Mouse (Mus musculus): Measurements from ENCODE around the gene Ifna4. TPM values are rescaled to one million over a fixed set of nuclear protein-coding genes. Genes with fewer than 3 reads are reported as not detected.
A peak's percentile ranks its signal among the peaks of the same experiment; 100 is the strongest.

The Ifna4 gene
- polyA plus RNA-seq, 1 experiment: not detected

DNA sequence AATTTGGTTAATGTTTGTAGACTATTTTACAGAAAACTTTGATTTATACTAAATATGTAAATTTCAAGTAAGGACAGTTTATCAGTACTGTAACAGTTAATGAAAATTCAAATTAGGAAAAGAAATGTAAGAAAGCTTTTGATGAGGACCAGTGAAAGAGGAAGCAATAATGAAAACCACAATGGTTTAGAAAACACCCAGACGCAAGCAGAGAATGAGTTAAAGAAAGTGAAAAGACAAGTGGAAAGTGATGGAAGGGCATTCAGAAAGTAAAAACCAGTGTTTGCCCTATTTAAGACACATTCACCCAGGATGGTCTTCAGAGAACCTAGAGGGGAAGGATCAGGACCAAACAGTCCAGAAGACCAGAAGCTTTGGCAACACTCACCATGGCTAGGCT, 8.0 kb downstream of the Ifna4 start, which contains the start of gene Ifna1:
Gene Ifna1, plus strand, starts transcription at position 390 of the 400 bp plus-strand sequence.
- Histone ChIP-seq H3K27ac (ENCODE audit: control insufficient read depth, insufficient read depth, low read depth, low read length) (no peak within 1 kb of the TSS), H3K4me3 (ENCODE audit: control insufficient read depth, low read depth, low read length) (no peak within 1 kb of the TSS), H3K27me3 (ENCODE audit: control insufficient read depth, insufficient read depth, low read length) (no peaks in the 10 kb centered on the region), H3K36me3 (ENCODE audit: control insufficient read depth, insufficient read depth, low read length) (no peaks in the 10 kb centered on the region), H3K4me1 (ENCODE audit: control insufficient read depth, insufficient read depth, low read length) (no peaks in the 10 kb centered on the region)
- no peak for TF ChIP-seq POLR2A (IDR thresholded peaks at IDR 0.05; ENCODE audit: control insufficient read depth, low read depth, low read length)
- no peak for TF ChIP-seq CTCF (IDR thresholded peaks at IDR 0.05; ENCODE audit: control insufficient read depth, insufficient read depth, insufficient replicate concordance, low read depth, low read length)

DNA sequence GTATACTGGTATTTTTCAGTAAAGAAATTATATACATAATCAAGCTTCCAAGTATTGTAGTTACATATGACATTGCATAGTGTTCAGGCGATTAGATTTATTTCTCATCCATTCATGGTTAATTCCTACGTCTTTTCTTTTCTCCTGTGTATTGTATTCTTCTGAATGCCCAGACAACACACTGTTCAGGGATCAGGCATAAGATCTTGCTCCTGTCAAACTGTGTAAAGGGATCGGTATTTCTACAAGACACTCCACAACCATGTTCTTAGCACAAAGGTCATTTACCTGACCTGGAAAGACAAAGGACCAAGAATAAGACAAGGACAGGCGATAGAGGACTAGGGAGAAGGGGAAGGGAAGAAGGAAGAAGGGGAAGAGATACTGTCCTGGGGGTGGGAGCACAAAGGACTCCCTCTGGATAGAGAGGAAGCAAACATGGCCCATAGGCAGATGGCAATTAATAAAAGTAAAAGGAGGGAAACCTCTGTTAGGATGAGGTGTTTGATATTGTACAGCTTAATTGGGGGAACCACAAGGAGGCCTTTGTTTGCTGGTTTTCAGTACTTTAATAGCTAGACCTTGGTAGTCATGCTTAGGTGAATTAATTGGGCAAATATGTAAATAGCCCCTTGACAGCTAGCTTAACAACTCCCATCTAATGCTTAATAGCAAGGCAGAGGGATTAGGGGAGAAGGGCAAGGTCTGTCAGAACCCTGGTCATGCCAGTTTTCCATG, 9.5 kb downstream of the Ifna4 start:
- no peaks in the 10 kb centered on the region for H3K36me3 ChIP-seq (ENCODE audit: control insufficient read depth, insufficient read depth, low read length)
- H3K4me3 ChIP-seq (ENCODE audit: control insufficient read depth, low read depth, low read length): no peak overlapping the region
- no peaks in the 10 kb centered on the region for H3K27me3 ChIP-seq (ENCODE audit: control insufficient read depth, insufficient read depth, low read length)
- no peaks in the 10 kb centered on the region for H3K4me1 ChIP-seq (ENCODE audit: control insufficient read depth, insufficient read depth, low read length)
- H3K27ac ChIP-seq (ENCODE audit: control insufficient read depth, insufficient read depth, low read depth, low read length): no peak overlapping the region
- TF ChIP-seq POLR2A (IDR thresholded peaks at IDR 0.05; ENCODE audit: control insufficient read depth, low read depth, low read length): no peak
- no peak for TF ChIP-seq CTCF (IDR thresholded peaks at IDR 0.05; ENCODE audit: control insufficient read depth, insufficient read depth, insufficient replicate concordance, low read depth, low read length)

DNA sequence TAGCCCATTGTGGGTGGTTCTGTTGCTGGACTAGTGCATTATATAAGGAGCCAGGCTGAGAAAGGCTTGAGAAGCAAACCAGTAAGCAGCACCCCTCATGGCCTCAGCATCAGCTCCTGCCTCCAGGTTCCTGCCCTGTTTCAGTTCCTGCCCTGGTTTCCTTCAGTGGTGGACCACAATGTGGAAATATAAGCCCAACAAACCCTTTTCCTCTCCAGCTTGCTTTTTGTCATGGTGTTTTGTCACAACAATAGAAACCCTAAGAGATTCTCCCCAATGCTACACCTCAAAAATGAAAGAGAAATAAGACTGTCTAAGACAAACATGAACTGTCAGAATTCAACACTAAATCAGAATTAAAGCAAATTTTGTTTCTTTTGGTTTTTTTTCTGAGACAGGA, 17.6 kb downstream of the Ifna4 start:
- H3K36me3 ChIP-seq (ENCODE audit: control insufficient read depth, insufficient read depth, low read length): no peaks in the 10 kb centered on the region
- TF ChIP-seq CTCF (IDR thresholded peaks at IDR 0.05; ENCODE audit: control insufficient read depth, insufficient read depth, insufficient replicate concordance, low read depth, low read length): no peak
- no peak for TF ChIP-seq POLR2A (IDR thresholded peaks at IDR 0.05; ENCODE audit: control insufficient read depth, low read depth, low read length)
- H3K4me3 ChIP-seq (ENCODE audit: control insufficient read depth, low read depth, low read length): no peak overlapping the region
- no peak overlapping the region for H3K27ac ChIP-seq (ENCODE audit: control insufficient read depth, insufficient read depth, low read depth, low read length)
- no peaks in the 10 kb centered on the region for H3K27me3 ChIP-seq (ENCODE audit: control insufficient read depth, insufficient read depth, low read length)
- peaks cover under 1% of the 10 kb centered on the region for H3K4me1 ChIP-seq (ENCODE audit: control insufficient read depth, insufficient read depth, low read length)

DNA sequence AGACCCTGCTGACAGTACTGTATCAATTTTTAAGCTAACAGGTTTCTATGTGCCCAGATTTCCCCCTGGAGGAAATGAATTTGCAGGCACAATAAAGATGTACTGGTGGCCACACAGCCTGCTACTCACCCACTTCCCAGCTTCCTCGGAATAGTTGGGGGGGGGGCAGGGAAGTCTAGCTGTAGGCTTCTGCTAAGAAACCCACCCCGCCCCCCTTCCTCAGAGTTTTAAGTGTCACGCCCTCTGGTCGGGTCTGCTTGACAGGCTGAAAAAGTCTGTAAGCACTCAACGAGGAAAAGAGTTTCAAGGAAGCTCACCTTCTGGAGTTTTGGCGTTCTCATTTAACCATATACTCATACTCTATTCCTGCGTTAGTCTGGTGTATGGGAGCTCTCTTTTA, 21.6 kb downstream of the Ifna4 start:
- Histone ChIP-seq H3K4me1 (ENCODE audit: control insufficient read depth, insufficient read depth, low read length) (peaks cover 6% of the 10 kb centered on the region), H3K27ac (ENCODE audit: control insufficient read depth, insufficient read depth, low read depth, low read length) (no peak overlapping the region), H3K36me3 (ENCODE audit: control insufficient read depth, insufficient read depth, low read length) (no peaks in the 10 kb centered on the region), H3K4me3 (ENCODE audit: control insufficient read depth, low read depth, low read length) (no peak overlapping the region), H3K27me3 (ENCODE audit: control insufficient read depth, insufficient read depth, low read length) (no peaks in the 10 kb centered on the region)
- no peak for TF ChIP-seq POLR2A (IDR thresholded peaks at IDR 0.05; ENCODE audit: control insufficient read depth, low read depth, low read length)
- no peak for TF ChIP-seq CTCF (IDR thresholded peaks at IDR 0.05; ENCODE audit: control insufficient read depth, insufficient read depth, insufficient replicate concordance, low read depth, low read length)

DNA sequence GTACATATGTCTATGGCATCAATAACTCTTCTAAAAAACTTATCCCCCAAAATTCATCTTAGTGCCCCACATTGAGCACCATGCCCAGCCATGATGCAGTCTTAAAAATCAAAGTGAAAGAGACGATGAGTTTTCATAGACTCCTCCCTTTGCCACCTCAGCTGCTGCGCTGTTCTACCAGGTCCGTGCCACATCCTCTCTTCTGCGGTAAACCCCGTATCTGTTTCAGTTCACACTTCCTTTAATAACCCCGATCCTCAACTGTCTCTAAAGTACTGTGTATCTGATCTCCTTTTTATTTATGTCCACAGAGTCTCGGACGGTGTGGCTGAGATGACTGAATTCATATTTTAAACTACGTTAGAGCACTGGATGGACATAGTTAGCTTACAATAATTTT, 22.9 kb downstream of the Ifna4 start:
- Histone ChIP-seq H3K27ac (ENCODE audit: control insufficient read depth, insufficient read depth, low read depth, low read length) (no peak overlapping the region), H3K4me3 (ENCODE audit: control insufficient read depth, low read depth, low read length) (peak overlapping the region; percentile 46), H3K36me3 (ENCODE audit: control insufficient read depth, insufficient read depth, low read length) (no peaks in the 10 kb centered on the region), H3K27me3 (ENCODE audit: control insufficient read depth, insufficient read depth, low read length) (no peaks in the 10 kb centered on the region), H3K4me1 (ENCODE audit: control insufficient read depth, insufficient read depth, low read length) (peaks cover 6% of the 10 kb centered on the region)
- no peak for TF ChIP-seq CTCF (IDR thresholded peaks at IDR 0.05; ENCODE audit: control insufficient read depth, insufficient read depth, insufficient replicate concordance, low read depth, low read length)
- TF ChIP-seq POLR2A (IDR thresholded peaks at IDR 0.05; ENCODE audit: control insufficient read depth, low read depth, low read length): no peak

DNA sequence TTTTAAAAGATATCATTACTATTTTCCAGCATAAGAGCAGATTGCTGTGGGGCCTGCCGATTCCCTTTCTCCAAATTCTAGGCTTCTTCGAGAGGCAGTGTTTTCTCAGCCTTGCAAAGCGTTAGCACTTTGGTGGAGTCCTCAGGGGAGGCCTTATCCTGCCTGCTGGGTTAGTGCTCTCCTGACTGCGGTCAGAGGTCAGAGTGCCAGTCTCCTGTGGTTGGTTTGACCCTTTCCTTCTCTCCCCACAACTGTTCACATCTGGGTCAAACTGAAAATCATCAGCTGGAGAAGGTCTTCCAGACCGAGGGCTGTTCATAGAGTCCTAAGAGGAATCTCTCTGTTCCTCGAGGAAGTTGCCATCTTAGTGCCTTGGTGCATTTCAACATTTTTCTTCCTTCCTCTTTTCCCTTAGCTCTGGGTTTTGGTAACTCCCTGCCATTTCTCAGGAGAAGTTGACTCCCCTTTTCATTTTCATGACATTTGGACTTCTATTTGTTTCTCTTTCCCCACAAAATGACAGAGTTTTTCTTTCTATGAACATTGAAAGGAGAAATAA, 23.4 kb downstream of the Ifna4 start:
- no peaks in the 10 kb centered on the region for H3K36me3 ChIP-seq (ENCODE audit: control insufficient read depth, insufficient read depth, low read length)
- H3K4me3 ChIP-seq (ENCODE audit: control insufficient read depth, low read depth, low read length): peak overlapping the region; percentile 5; the same call in 1 of the 2 replicates
- no peak overlapping the region for H3K27ac ChIP-seq (ENCODE audit: control insufficient read depth, insufficient read depth, low read depth, low read length)
- H3K27me3 ChIP-seq (ENCODE audit: control insufficient read depth, insufficient read depth, low read length): no peaks in the 10 kb centered on the region
- H3K4me1 ChIP-seq (ENCODE audit: control insufficient read depth, insufficient read depth, low read length): peaks cover 6% of the 10 kb centered on the region
- TF ChIP-seq CTCF (IDR thresholded peaks at IDR 0.05; ENCODE audit: control insufficient read depth, insufficient read depth, insufficient replicate concordance, low read depth, low read length): no peak
- TF ChIP-seq POLR2A (IDR thresholded peaks at IDR 0.05; ENCODE audit: control insufficient read depth, low read depth, low read length): no peak

DNA sequence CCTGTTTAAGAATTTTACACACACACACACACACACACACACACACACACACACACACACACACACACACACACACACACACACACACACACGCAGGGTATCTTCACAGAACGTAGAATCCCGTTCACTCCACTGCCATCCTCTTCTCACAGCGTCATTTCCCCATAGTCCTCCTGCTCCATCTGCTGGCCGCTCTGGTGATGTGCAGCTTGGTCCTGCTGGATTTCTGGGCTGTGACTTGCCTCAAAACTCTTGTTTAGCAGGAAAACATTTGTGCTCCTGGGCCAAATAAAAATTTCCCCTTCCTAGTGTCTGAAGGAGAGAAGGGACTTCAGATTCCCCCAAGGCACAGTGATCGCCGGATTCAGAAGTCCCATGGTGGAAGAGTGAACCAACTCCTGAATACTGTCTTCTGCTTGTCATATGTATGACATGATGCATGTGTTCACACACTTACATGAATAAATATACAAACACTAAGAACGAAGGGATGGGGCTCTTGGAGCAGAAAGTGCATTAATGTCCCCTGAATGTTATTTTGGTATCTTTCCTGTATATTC, 25.8 kb downstream of the Ifna4 start:
- Histone ChIP-seq H3K36me3 (ENCODE audit: control insufficient read depth, insufficient read depth, low read length) (no peaks in the 10 kb centered on the region), H3K4me3 (ENCODE audit: control insufficient read depth, low read depth, low read length) (peak overlapping the region; percentile 87), H3K4me1 (ENCODE audit: control insufficient read depth, insufficient read depth, low read length) (peaks cover 6% of the 10 kb centered on the region), H3K27me3 (ENCODE audit: control insufficient read depth, insufficient read depth, low read length) (no peaks in the 10 kb centered on the region), H3K27ac (ENCODE audit: control insufficient read depth, insufficient read depth, low read depth, low read length) (peak overlapping the region; percentile 77; the same call in 1 of the 2 replicates)
- TF ChIP-seq POLR2A (IDR thresholded peaks at IDR 0.05; ENCODE audit: control insufficient read depth, low read depth, low read length) (peak; percentile 54; the same call in 1 of the 2 replicates), CTCF (IDR thresholded peaks at IDR 0.05; ENCODE audit: control insufficient read depth, insufficient read depth, insufficient replicate concordance, low read depth, low read length) (peak; percentile 93; the same call in 1 of the 2 replicates)

Measured in testis, adult 2 months (tissue).